Mouse (Mus musculus): ENCODE data around the gene Tfip11. TPM values are rescaled to one million over a fixed set of nuclear protein-coding genes. Genes with fewer than 3 reads are reported as not detected.
A peak's percentile ranks its signal among the peaks of the same experiment; 100 is the strongest.

Tfip11 gene
- polyA plus RNA-seq, 1 experiment: 44.9 TPM

GRCm38 (mm10) chr5:112296404-112297181 lies 29.6 kb upstream of the Tfip11 start:
- no peak overlapping the region for H3K4me3 ChIP-seq (ENCODE audit: insufficient read depth, poor library complexity, severe bottlenecking)
- peaks cover 37% of the 10 kb centered on the region for H3K36me3 ChIP-seq (ENCODE audit: control insufficient read depth, insufficient read depth)
- H3K79me2 ChIP-seq (ENCODE audit: control insufficient read depth, insufficient read depth): peaks cover 100% of the 10 kb centered on the region
- TF ChIP-seq MAX (IDR thresholded peaks at IDR 0.05): no peak
- no peak for TF ChIP-seq FOSL1 (IDR thresholded peaks at IDR 0.05; ENCODE audit: insufficient read depth, low read length, poor library complexity, severe bottlenecking)
- TF ChIP-seq CTCF (IDR thresholded peaks at IDR 0.05; ENCODE audit: control insufficient read depth, insufficient read depth, insufficient read length): no peak
- TF ChIP-seq MYOG (IDR thresholded peaks at IDR 0.05; ENCODE audit: control insufficient read depth, extremely low read depth, insufficient read length): no peak
- no peak for TF ChIP-seq MYOD1 (IDR thresholded peaks at IDR 0.05; ENCODE audit: control insufficient read depth, insufficient read length, low read depth)
- TF ChIP-seq USF1 (IDR thresholded peaks at IDR 0.05; ENCODE audit: low read depth): no peak
- no peak for TF ChIP-seq CEBPB (IDR thresholded peaks at IDR 0.05; ENCODE audit: low read depth)
- no peak overlapping the region for H3ac ChIP-seq (ENCODE audit: control insufficient read depth, insufficient read length, low read depth)
- H3K79me3 ChIP-seq (ENCODE audit: low read depth): peaks cover 91% of the 10 kb centered on the region
- H3K27me3 ChIP-seq (ENCODE audit: control insufficient read depth, insufficient read depth, insufficient read length): no peaks in the 10 kb centered on the region

DNA sequence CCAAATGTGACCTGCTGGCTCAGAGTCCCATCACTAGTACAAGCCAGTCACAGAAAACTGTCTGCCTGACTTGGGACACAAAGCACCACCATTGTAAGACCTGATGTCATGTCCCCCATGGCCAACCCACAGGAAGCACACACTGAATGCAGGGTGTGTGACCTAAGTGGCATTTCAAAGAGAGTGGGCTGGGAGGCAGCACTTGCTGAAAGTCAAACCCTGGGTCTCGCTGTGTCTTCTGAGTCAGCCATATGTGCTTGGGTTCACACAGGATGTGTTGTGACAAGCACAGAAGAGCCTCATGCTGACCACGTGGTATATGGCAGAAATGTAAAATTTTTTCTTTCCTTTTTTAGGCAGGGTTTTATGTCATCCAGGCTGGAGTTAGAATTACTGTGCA lies 28.9 kb upstream of the Tfip11 start:
- peaks cover 32% of the 10 kb centered on the region for H3K36me3 ChIP-seq (ENCODE audit: control insufficient read depth, insufficient read depth)
- H3ac ChIP-seq (ENCODE audit: control insufficient read depth, insufficient read length, low read depth): no peak overlapping the region
- H3K27me3 ChIP-seq (ENCODE audit: control insufficient read depth, insufficient read depth, insufficient read length): no peaks in the 10 kb centered on the region
- H3K4me3 ChIP-seq (ENCODE audit: insufficient read depth, poor library complexity, severe bottlenecking): no peak overlapping the region
- H3K79me2 ChIP-seq (ENCODE audit: control insufficient read depth, insufficient read depth): peaks cover 100% of the 10 kb centered on the region
- TF ChIP-seq USF1 (IDR thresholded peaks at IDR 0.05; ENCODE audit: low read depth): peak; percentile 48
- no peak for TF ChIP-seq CTCF (IDR thresholded peaks at IDR 0.05; ENCODE audit: control insufficient read depth, insufficient read depth, insufficient read length)
- TF ChIP-seq FOSL1 (IDR thresholded peaks at IDR 0.05; ENCODE audit: insufficient read depth, low read length, poor library complexity, severe bottlenecking): no peak
- peaks cover 90% of the 10 kb centered on the region for H3K79me3 ChIP-seq (ENCODE audit: low read depth)

DNA sequence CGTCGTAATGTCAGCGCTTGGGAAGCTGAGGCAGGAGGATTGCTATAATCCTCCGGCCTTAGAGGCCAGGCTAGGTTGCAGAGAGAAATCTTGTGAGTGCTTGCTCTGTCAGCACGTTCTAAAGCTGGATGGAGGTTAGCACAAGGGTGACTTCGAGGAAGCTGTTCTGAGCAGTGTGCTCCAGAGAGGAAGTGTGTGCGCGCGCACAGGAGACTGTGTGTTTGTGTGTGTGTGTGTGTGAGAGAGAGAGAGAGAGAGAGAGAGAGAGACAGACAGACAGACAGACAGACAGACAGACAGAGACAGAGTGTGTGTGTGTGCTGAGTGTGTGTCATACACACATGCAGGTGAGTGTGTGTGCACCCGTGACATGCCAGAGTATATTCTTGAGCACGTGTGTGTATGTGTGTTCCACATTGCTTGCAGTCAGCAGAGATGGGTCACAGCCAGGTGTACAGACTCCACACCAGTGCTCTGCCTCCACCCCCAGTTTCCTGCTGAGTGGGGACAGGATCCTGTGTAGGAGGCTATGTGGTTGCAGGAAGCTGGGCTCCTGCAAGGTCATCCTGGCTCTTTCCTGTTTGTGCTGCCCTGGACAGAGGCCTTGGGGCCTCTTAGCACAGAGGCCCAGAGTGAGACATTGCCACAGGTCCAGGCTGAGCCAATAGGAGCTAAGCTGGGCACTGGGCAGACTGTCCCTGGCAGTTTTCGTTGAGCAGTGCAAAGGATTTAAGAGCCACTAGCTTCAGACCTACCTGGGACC lies 27.8 kb upstream of the Tfip11 start:
- Histone ChIP-seq H3K79me3 (ENCODE audit: low read depth) (peaks cover 89% of the 10 kb centered on the region), H3K4me3 (ENCODE audit: insufficient read depth, poor library complexity, severe bottlenecking) (no peak overlapping the region), H3K36me3 (ENCODE audit: control insufficient read depth, insufficient read depth) (peaks cover 42% of the 10 kb centered on the region), H3K27me3 (ENCODE audit: control insufficient read depth, insufficient read depth, insufficient read length) (no peaks in the 10 kb centered on the region), H3ac (ENCODE audit: control insufficient read depth, insufficient read length, low read depth) (no peak overlapping the region), H3K79me2 (ENCODE audit: control insufficient read depth, insufficient read depth) (peaks cover 100% of the 10 kb centered on the region)
- TF ChIP-seq MYOD1 (IDR thresholded peaks at IDR 0.05; ENCODE audit: control insufficient read depth, insufficient read length, low read depth) (no peak), FOSL1 (IDR thresholded peaks at IDR 0.05; ENCODE audit: insufficient read depth, low read length, poor library complexity, severe bottlenecking) (no peak), CTCF (IDR thresholded peaks at IDR 0.05; ENCODE audit: control insufficient read depth, insufficient read depth, insufficient read length) (no peak), CEBPB (IDR thresholded peaks at IDR 0.05; ENCODE audit: low read depth) (no peak), USF1 (IDR thresholded peaks at IDR 0.05; ENCODE audit: low read depth) (no peak)

GRCm38 (mm10) chr5:112299399-112299798 lies 26.8 kb upstream of the Tfip11 start:
- peaks cover 49% of the 10 kb centered on the region for H3K36me3 ChIP-seq (ENCODE audit: control insufficient read depth, insufficient read depth)
- H3K27me3 ChIP-seq (ENCODE audit: control insufficient read depth, insufficient read depth, insufficient read length): no peaks in the 10 kb centered on the region
- peaks cover 86% of the 10 kb centered on the region for H3K79me3 ChIP-seq (ENCODE audit: low read depth)
- no peak overlapping the region for H3K4me3 ChIP-seq (ENCODE audit: insufficient read depth, poor library complexity, severe bottlenecking)
- no peak overlapping the region for H3ac ChIP-seq (ENCODE audit: control insufficient read depth, insufficient read length, low read depth)
- H3K79me2 ChIP-seq (ENCODE audit: control insufficient read depth, insufficient read depth): peaks cover 99% of the 10 kb centered on the region
- TF ChIP-seq MAX (IDR thresholded peaks at IDR 0.05) (no peak), MYOD1 (IDR thresholded peaks at IDR 0.05; ENCODE audit: control insufficient read depth, insufficient read length, low read depth) (no peak), FOSL1 (IDR thresholded peaks at IDR 0.05; ENCODE audit: insufficient read depth, low read length, poor library complexity, severe bottlenecking) (no peak)

DNA sequence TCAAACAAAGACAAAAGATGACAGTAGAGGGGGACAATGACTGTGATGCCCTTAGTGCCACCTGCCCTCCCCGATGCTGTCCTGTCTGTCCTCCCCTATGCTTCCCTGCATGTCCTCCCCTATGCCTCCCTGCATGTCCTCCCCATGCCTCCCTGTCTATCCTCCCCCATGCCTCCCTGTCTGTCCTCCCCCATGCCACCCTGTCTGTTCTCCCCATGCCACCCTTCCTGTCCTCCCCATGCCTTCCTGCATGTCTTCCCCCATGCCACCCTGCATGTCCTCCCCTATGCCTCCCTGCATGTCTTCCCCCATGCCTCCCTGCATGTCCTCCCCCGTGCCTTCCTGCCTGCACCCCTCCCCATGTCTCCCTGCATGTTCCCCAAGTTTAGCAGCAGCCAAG lies 26.0 kb upstream of the Tfip11 start:
- Histone ChIP-seq H3K27me3 (ENCODE audit: control insufficient read depth, insufficient read depth, insufficient read length) (no peaks in the 10 kb centered on the region), H3K36me3 (ENCODE audit: control insufficient read depth, insufficient read depth) (peaks cover 56% of the 10 kb centered on the region), H3K4me3 (ENCODE audit: insufficient read depth, poor library complexity, severe bottlenecking) (no peak overlapping the region), H3K79me3 (ENCODE audit: low read depth) (peaks cover 85% of the 10 kb centered on the region), H3ac (ENCODE audit: control insufficient read depth, insufficient read length, low read depth) (no peak overlapping the region), H3K79me2 (ENCODE audit: control insufficient read depth, insufficient read depth) (peaks cover 99% of the 10 kb centered on the region)
- TF ChIP-seq CEBPB (IDR thresholded peaks at IDR 0.05; ENCODE audit: low read depth) (no peak), MYOD1 (IDR thresholded peaks at IDR 0.05; ENCODE audit: control insufficient read depth, insufficient read length, low read depth) (no peak), CTCF (IDR thresholded peaks at IDR 0.05; ENCODE audit: control insufficient read depth, insufficient read depth, insufficient read length) (no peak), FOSL1 (IDR thresholded peaks at IDR 0.05; ENCODE audit: insufficient read depth, low read length, poor library complexity, severe bottlenecking) (no peak), MYOG (IDR thresholded peaks at IDR 0.05; ENCODE audit: control insufficient read depth, extremely low read depth, insufficient read length) (no peak)
